Mouse (Mus musculus) lung, postnatal 25 days (tissue): Measurements from ENCODE around the gene Gm4353.

Source experiments
- DNase-seq: peaks from one replicate; pipeline ENCODE4 v3.0.0; 2022; ENCODE audit warnings: low spot score

The Gm4353 gene

DNA sequence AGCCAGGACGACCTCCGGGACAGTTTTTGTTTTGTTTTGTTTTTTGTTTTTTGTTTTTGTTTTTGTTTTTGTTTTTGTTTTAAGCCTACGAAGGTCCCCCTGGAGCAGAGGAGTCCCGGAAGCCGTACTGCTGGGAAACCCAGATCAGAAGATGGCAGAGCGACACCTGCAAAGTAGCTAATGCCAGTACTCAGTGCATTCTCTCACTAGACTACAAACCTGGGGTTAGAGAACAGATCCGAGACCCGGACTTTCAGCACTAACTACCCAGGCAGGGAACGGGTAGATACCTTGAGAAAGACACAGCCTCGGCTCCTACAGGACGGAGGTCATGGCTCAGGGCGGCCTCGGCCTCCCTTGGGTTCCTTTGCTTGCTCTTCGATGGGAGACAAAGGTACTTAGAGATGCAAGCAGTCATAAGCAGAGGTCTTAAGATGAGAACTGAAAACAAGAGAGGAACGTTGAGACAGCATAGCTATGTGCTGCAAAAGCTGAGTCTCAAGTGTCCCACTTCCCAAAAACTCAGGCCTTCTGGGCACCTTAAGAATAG, 43.9 kb downstream of the Gm4353 start:
- no peak for DNase-seq

- DNase-seq = peak; percentile 85
These were observed 44.6 kb downstream of the Gm4353 start for GRCm38 (mm10) chr7:116039538-116040466.

- no peak for DNase-seq
These were observed 45.3 kb downstream of the Gm4353 start, which contains the start of gene 1110004F10Rik for GRCm38 (mm10) chr7:116039196-116039537. 1110004F10Rik (plus strand) TSS chr7:116039397.

GRCm38 (mm10) chr7:116038511-116038910, 45.9 kb downstream of the Gm4353 start, which contains the start of gene Sox6:
Sox6 (minus strand) TSS chr7:116038796.
- peak; percentile 2 for DNase-seq

DNA sequence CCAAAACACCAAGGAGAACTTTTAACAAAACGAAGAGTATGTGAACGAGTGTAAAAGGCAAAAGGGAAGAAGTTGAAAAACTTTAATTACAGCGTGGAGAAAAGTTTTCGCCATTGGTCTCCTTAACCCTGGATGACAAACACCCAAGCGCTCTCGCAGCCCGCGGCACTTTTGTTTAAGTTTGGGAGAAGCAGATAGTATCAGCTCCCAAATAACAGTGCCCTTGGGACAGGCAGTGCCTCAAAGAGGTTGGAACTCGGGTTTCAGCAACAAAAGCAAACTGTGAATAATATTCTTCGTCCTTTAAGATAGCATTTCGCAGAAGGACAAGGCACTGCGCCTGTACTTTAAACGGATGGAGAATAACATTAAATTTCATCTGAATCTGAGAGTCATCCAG, 46.4 kb downstream of the Gm4353 start:
- no peak for DNase-seq

GRCm38 (mm10) chr7:116036591-116037555, 47.6 kb downstream of the Gm4353 start:
- no peak for DNase-seq

DNA sequence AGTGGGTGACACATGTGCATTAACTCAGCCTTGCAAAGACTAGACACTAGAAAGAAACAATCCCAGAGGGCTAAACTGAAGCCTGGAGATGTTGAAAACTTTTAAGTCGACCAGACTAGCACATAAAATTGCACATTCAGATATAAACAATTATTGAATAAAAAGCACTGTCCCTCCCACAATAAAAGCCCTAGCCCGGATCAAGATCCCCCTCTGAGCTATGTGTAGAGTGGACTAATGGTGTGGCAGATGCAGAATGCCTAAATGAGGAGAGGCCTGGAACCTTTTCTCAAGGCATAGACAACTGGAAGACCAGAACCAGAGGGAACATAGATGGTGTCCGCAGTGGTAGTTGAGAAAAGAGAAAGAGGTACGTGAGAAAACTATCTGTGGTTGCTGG, 48.9 kb downstream of the Gm4353 start:
- no peak for DNase-seq

DNA sequence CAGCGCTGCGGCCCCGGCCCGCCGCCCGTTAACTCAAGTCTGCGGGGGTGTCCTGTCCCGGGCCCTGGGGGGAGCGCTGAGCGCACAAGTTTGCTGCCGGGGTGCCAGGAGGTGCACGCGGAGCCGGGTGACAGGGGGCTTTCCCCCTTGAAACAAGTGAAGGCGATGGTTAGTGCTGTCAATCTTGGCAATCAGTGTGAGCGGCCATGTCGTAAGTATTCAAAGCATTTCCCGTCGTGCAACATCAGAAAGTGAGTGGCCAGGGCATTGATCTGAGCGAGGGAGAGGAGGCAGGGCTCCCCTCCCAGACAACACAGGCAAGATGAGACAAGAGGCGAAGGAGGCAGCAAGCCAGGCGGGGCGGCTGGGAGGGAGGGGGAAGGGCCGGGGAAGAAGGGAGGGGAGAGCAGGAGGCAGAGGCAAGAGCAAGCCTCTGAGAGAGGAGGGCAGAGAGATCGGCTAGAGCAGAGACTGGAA, 50.1 kb downstream of the Gm4353 start:
- peak; percentile 39 for DNase-seq

DNA sequence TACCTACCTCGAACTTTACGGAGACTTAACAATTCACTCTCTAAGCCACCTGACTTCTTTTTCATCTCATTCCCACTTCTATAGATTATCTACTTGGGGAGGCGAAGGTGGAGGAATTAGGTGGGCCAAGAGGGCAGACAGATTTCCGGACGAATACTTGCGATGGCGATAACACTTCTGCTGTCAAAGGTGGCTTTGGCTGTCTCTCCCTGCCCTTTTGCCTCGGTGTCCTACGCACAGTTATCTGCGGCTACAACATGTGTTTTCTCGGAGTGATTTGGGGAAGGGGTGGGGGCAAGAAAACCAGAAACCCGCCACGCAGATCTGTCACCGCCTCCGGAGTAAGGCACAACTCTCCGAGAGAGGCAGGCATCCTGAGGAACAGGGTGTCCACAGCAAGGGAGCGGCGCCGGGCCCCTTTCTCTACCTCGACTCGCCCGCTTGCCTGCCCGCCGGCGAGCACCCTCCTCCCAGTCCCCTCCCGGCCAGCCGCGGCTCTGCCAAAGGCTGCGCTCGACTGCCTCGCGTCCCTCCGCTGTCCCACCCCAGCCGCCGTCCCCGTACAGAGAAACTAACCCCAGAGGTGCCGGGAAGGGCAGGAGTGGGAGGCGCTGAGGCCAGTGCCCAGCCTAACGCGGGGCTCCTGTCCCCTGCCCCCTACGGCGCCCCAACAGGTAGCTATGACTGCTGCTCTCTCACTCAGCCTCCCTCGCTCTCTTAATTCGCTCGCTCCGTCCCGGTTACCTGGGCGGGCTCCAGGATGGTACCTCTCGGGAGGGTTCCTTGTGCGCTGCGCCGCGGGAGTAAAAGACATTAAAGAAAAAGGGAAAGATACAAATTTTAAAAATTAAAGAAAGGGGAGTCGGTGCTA, 50.8 kb downstream of the Gm4353 start:
- peak; percentile 49 for DNase-seq
